Mouse (Mus musculus) retina, adult 2 months (tissue): ENCODE results near the gene Zfp422.

ENCODE experiments used
- DNase-seq: peaks from one replicate; pipeline ENCODE4 v3.0.0-alpha.2; 2012; ENCODE audit warnings: low read depth, low spot score

Gene Zfp422

GRCm38 (mm10) chr6:116628539-116629171 lies at the start of gene Zfp422:
Zfp422 (minus strand) TSS chr6:116628999.
- DNase-seq, result no peak

- DNase-seq, result no peak
These were observed 48.5 kb upstream of the Zfp422 start for GRCm38 (mm10) chr6:116677321-116677720.

- DNase-seq, result no peak
These were observed 47.6 kb upstream of the Zfp422 start for GRCm38 (mm10) chr6:116676355-116676913.

- no peak for DNase-seq
These were observed 45.6 kb upstream of the Zfp422 start for GRCm38 (mm10) chr6:116674283-116674886.

GRCm38 (mm10) chr6:116673471-116674282 lies 44.9 kb upstream of the Zfp422 start, which contains the start of gene Rassf4:
Rassf4 (minus strand) TSS chr6:116673952.
- no peak for DNase-seq

- no peak for DNase-seq
These were observed 43.5 kb upstream of the Zfp422 start for GRCm38 (mm10) chr6:116672349-116672748.

- DNase-seq, result no peak
These were observed 43.0 kb upstream of the Zfp422 start for GRCm38 (mm10) chr6:116671768-116672167.

- DNase-seq, result no peak
These were observed 42.2 kb upstream of the Zfp422 start for GRCm38 (mm10) chr6:116671031-116671430.

GRCm38 (mm10) chr6:116670144-116670543 lies 41.3 kb upstream of the Zfp422 start:
- DNase-seq, result no peak

GRCm38 (mm10) chr6:116668682-116669470 lies 40.1 kb upstream of the Zfp422 start:
- DNase-seq, result no peak

GRCm38 (mm10) chr6:116667382-116667781 lies 38.6 kb upstream of the Zfp422 start:
- no peak for DNase-seq

GRCm38 (mm10) chr6:116666892-116667291 lies 38.1 kb upstream of the Zfp422 start:
- no peak for DNase-seq

- no peak for DNase-seq
These were observed 37.4 kb upstream of the Zfp422 start for GRCm38 (mm10) chr6:116666085-116666750.

- DNase-seq, result no peak
These were observed 36.0 kb upstream of the Zfp422 start for GRCm38 (mm10) chr6:116664830-116665229.

GRCm38 (mm10) chr6:116664031-116664430 lies 35.2 kb upstream of the Zfp422 start:
- DNase-seq, result no peak

GRCm38 (mm10) chr6:116663364-116663763 lies 34.6 kb upstream of the Zfp422 start:
- DNase-seq, result no peak

- DNase-seq, result no peak
These were observed 25.1 kb upstream of the Zfp422 start for GRCm38 (mm10) chr6:116653684-116654454.

- DNase-seq, result no peak
These were observed 24.4 kb upstream of the Zfp422 start for GRCm38 (mm10) chr6:116653191-116653590.

- no peak for DNase-seq
These were observed 22.8 kb upstream of the Zfp422 start for GRCm38 (mm10) chr6:116651437-116652118.
